Mouse (Mus musculus): ENCODE measurements at regions not wholly inside any gene's neighbourhood (a gene's known extent, or its start where the extent isn't known, plus 50 kb on each side); places are given as distances from the start of the nearest gene placed in this dataset.
A peak's percentile ranks its signal among the peaks of the same experiment; 100 is the strongest.

DNA sequence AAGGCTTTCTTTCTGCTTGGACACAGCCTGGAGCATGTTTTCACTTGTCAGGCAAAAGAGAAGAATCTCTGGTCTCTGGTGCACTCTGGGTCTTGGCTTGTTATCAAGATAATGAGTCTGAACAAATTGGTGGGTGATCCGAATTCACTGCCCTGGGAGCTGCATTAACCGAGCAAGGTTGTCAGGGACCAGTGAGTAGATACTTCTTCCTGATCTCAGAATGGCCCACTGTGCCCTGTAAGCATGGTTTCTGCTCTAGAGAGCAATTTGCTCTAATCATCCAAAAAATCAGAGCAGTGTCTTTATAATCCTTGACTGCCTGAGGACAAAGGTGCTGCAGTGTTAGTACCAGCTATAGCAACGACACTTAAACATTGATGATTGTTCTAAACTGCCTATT, 97.2 kb upstream of the 1500015O10Rik start:
- no peak for ATAC-seq (replicated peaks; ENCODE audit: low read depth, poor library complexity, severe bottlenecking)

DNA sequence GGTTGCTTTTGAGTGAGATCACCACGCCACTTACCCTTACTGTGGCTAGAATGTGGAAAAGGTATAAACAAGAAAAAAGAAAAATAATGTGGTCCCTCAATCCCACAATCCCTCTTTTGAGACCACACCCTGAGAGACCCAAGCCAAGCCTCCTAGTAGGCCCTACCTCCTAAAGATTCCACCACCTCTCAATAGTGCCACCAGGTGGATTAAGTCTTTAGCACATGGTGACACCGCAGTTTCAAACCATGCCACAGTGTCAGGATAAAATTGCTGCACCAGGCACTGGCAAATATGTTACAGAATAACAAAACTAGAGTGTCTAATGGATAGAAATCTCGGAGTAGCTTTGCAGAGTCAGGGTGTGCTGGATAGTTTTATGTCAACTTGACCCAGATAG, 94.7 kb upstream of the 1500015O10Rik start:
- ATAC-seq (replicated peaks; ENCODE audit: low read depth, poor library complexity, severe bottlenecking): peak; percentile 95

DNA sequence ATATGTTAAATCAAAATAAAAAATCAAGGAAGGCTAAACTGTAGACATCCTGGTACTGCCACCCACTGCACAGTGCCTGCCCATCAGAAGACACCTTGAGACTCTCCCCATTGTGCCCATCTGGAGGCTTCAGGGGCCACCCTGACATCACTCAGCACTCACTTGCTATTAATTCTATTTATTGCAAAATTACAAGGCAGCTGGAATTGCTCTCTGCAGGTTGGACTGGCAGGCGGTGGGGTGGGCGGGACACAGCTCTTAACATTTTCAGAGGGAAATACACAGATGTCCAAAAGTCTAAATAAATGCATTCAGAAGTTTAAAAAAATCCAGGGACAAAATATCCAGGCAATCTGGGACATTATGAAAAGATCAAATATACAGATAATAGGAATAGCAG, 92.4 kb upstream of the 1500015O10Rik start:
- no peak for ATAC-seq (replicated peaks; ENCODE audit: low read depth, poor library complexity, severe bottlenecking)

DNA sequence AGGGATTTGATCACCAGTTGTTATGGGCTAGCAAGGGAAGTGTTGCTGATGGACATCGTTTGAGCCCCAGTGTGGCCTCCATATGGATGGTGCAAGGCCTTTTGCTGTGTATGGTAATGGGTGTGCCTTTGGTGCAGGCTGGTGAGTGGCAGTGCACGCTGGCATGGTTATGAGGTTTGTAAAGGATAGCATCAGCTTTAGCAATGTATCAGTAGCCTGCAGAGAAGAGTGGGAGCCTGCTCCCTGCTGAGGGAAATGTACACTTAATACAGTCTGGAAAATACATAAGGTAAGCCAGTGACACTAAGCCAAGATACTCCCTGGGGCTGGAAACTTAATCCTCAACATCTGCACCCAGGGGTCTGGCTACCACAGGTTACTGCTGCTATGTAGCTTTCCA, 58.4 kb upstream of the 1500015O10Rik start:
- no peak for ATAC-seq (replicated peaks; ENCODE audit: low read depth, poor library complexity, severe bottlenecking)
